Mouse (Mus musculus) bone marrow, adult 2 months (tissue): Measurements from ENCODE around the gene Farp2.
A peak's percentile ranks its signal among the peaks of the same experiment; 100 is the strongest.

ENCODE experiments used
- CTCF ChIP-seq: fragments of 200-500 bp; IDR thresholded peaks from 2 replicates; pipeline ENCODE4 v1.5.1; 2011; ENCODE audit warnings: low read length, control low read depth; ENCODE audit not compliant: control insufficient read depth, insufficient read depth
- POLR2A ChIP-seq: fragments of 200-500 bp; IDR thresholded peaks from 2 replicates; pipeline ENCODE4 v1.6.1; 2011; ENCODE audit warnings: low read depth, mild to moderate bottlenecking, control low read depth, low read length, borderline replicate concordance; ENCODE audit not compliant: control insufficient read depth

- 0 out of 2 replicates have a peak, but pooled peaks have one; percentile 2 for TF ChIP-seq POLR2A
- TF ChIP-seq CTCF = no peak
Observed at GRCm38 (mm10) chr1:93512351-93512690, 442 bp downstream of the Farp2 start.
